Comparison of ENCODE assay signal across 30 mouse cellular contexts in genomic region chr16:79778729-79779128, GRCm38 (mm10).
"Had no signal": no experiment of that assay in that cellular context is flagged by ENCODE, and none has a peak within 500 bp of the region (broad histone marks: within the 10 kb centered on the region; RNA-seq: fewer than 3 reads in every experiment).

No protein-coding gene starts in this region.

- H3K4me2 ChIP-seq: limb, embryonic 12.5 days; limb, embryonic 13.5 days; limb, embryonic 15.5 days; liver, embryonic 11.5 days; liver, embryonic 12.5 days; liver, embryonic 13.5 days; liver, embryonic 15.5 days; lung, embryonic 14.5 days; lung, embryonic 15.5 days; midbrain, embryonic 11.5 days; midbrain, embryonic 13.5 days; midbrain, embryonic 15.5 days; neural tube, embryonic 12.5 days had no signal

- H3K4me1 ChIP-seq: limb, embryonic 10.5 days; limb, embryonic 12.5 days; limb, embryonic 13.5 days; limb, embryonic 15.5 days; liver, embryonic 12.5 days; liver, embryonic 13.5 days; liver, embryonic 15.5 days; lung, embryonic 15.5 days; megakaryocyte, embryonic 14.5 days; midbrain, embryonic 13.5 days; midbrain, embryonic 15.5 days; neural tube, embryonic 12.5 days had no signal

- DNase-seq: left cerebral cortex, postnatal 4 days; liver; liver, embryonic 13.5 days; liver, postnatal 0 days; lung, adult 18-20 months; lung, adult 2 months; lung, embryonic 14.5 days; lung, postnatal 10 days; lung, postnatal 14 days; lung, postnatal 36 days; lung, postnatal 4 days had no signal

- H3K9ac ChIP-seq: limb, embryonic 12.5 days; limb, embryonic 13.5 days; limb, embryonic 15.5 days; liver, embryonic 12.5 days; liver, embryonic 13.5 days; liver, embryonic 14.5 days; liver, embryonic 15.5 days; liver, postnatal 0 days; lung, embryonic 14.5 days; lung, embryonic 15.5 days; midbrain, embryonic 13.5 days; midbrain, embryonic 15.5 days; neural tube, embryonic 12.5 days had no signal

- H3K4me3 ChIP-seq: left cerebral cortex, adult 2 months; limb, embryonic 10.5 days; limb, embryonic 12.5 days; limb, embryonic 13.5 days; limb, embryonic 15.5 days; liver, embryonic 12.5 days; liver, embryonic 13.5 days; liver, embryonic 15.5 days; lung, embryonic 15.5 days; megakaryocyte, embryonic 14.5 days; midbrain, embryonic 13.5 days; midbrain, embryonic 15.5 days; myocyte; neural tube, embryonic 12.5 days had no signal

- H3K27me3 ChIP-seq: limb, embryonic 12.5 days; limb, embryonic 13.5 days; limb, embryonic 15.5 days; liver, embryonic 12.5 days; liver, embryonic 13.5 days; liver, embryonic 15.5 days; lung, embryonic 15.5 days; megakaryocyte, embryonic 14.5 days; midbrain, embryonic 13.5 days; midbrain, embryonic 15.5 days; neural tube, embryonic 12.5 days had no signal

- H3K27ac ChIP-seq: left cerebral cortex, adult 2 months; limb, embryonic 10.5 days; limb, embryonic 12.5 days; limb, embryonic 13.5 days; limb, embryonic 15.5 days; liver, embryonic 12.5 days; liver, embryonic 13.5 days; liver, embryonic 14.5 days; liver, embryonic 15.5 days; lung, embryonic 15.5 days; macrophage; midbrain, embryonic 13.5 days; midbrain, embryonic 15.5 days; neural tube, embryonic 12.5 days had no signal

- H3K9me3 ChIP-seq: limb, embryonic 10.5 days; limb, embryonic 12.5 days; limb, embryonic 13.5 days; limb, embryonic 15.5 days; liver, embryonic 12.5 days; liver, embryonic 13.5 days; liver, embryonic 15.5 days; lung, embryonic 15.5 days; megakaryocyte, embryonic 14.5 days; midbrain, embryonic 13.5 days; midbrain, embryonic 15.5 days; neural tube, embryonic 12.5 days had no signal

- ATAC-seq: liver, embryonic 12.5 days; liver, postnatal 0 days; lung, postnatal 0 days; midbrain, embryonic 13.5 days; midbrain, embryonic 15.5 days; midbrain, embryonic 16.5 days had no signal

- H3K36me3 ChIP-seq: limb, embryonic 10.5 days; limb, embryonic 12.5 days; limb, embryonic 13.5 days; limb, embryonic 15.5 days; liver, embryonic 12.5 days; liver, embryonic 13.5 days; liver, embryonic 15.5 days; lung, embryonic 15.5 days; midbrain, embryonic 13.5 days; midbrain, embryonic 15.5 days; neural tube, embryonic 12.5 days had no signal
